Mouse (Mus musculus) olfactory bulb, adult 2 months (tissue): ENCODE measurements around the gene Fbxo21. TPM values are rescaled to one million over a fixed set of nuclear protein-coding genes. Genes with fewer than 3 reads are reported as not detected.

Experiments used
- H3K27ac ChIP-seq: fragments of 200-500 bp; 2 replicates; pipeline ENCODE4 v1.5.1; 2012; ENCODE audit warnings: low read depth, low read length; ENCODE audit not compliant: insufficient read depth
- H3K4me1 ChIP-seq: fragments of 200-500 bp; 2 replicates; pipeline ENCODE4 v1.6.1; 2012; ENCODE audit warnings: low read length; ENCODE audit not compliant: control insufficient read depth, insufficient read depth
- H3K4me3 ChIP-seq: fragments of 200-500 bp; 2 replicates; pipeline ENCODE4 v1.5.1; 2012; ENCODE audit warnings: mild to moderate bottlenecking, low read depth, low read length, moderate library complexity; ENCODE audit not compliant: insufficient read depth
- CTCF ChIP-seq: fragments of 200-500 bp; IDR thresholded peaks from 2 replicates; pipeline ENCODE4 v1.5.1; 2012; ENCODE audit warnings: low read depth, mild to moderate bottlenecking, low read length, moderate library complexity; ENCODE audit not compliant: insufficient read depth
- POLR2A ChIP-seq: fragments of 200-500 bp; IDR thresholded peaks from 2 replicates; pipeline ENCODE4 v1.6.1; 2012; ENCODE audit warnings: mild to moderate bottlenecking, low read depth, low read length, moderate library complexity; ENCODE audit not compliant: insufficient read depth
- WGBS: fragments of 180-500 bp; shearing (Covaris S2); methylation state at CpG from one replicate; pipeline ENCODE4 v1.1.7; 2018; 5-methylcytosine and 5-hydroxymethylcytosine counted together
- polyA plus RNA-seq: library from polyadenylated mRNA; stranded (reverse); fragments of >200 nt; gene quantifications from 2 replicates; pipeline ENCODE4 v1.2.4, GENCODE M21; 2012; ENCODE audit warnings: low replicate concordance; ENCODE audit not compliant: missing spikeins, insufficient read depth, insufficient read length

Gene Fbxo21
- polyA plus RNA-seq, 1 experiment: not detected

DNA sequence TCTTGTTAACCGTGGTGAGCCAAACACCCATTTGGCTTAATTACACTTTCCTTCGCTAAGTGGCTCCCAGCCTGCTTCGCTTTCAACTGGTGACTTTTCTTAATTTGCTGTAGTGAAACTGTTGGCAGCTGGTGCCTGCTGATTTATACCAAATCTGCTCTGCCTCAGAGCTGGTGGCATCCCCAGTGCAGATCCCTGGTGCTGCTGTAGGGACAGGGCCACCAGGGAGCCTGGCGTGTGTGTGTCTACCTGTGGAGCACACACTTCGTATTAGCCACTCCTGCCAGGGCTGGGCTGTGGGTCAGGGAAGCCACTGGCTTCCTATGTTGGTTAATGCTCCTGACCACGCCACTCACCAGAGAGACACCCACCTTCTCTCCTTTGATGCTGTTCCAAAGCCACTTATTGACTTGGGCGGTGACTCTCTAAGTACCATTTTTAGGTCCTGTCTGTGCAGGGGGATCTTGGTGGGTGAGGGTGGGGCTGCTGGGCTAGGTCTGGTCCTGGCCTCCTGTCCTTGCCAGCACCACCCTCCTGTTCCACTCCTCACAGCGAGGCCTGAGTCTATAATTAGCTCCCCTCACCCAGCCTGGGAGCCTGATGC is 81.1 kb downstream of the Fbxo21 start:
- WGBS: 21% methylated on average over 8 of the region's 8 CpGs
- H3K27ac ChIP-seq: no peak overlapping the region

DNA sequence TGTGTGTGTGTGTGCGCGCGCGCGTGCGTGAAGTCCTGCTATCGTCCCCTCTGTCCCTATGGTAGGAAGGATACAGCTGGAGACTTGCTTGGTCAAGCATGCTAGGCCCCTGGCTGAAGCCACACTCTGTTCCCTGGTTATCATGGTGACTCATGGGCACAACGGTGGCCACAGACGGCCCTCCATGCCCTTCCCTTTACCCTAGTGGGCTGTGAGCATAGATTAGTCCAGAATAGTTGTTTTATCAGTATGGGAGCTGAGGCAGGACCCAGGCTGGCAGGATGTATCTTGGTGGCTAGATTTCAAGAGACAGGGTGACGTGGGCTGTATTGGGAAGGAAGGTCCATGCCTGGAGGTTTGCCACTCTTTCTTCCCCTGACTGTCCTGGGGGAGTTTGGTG is 82.3 kb downstream of the Fbxo21 start:
- H3K27ac ChIP-seq: no peak overlapping the region
- WGBS: 92% methylated on average over 10 of the region's 10 CpGs
- TF ChIP-seq POLR2A (no peak), CTCF (no peak)
- H3K4me3 ChIP-seq: no peak overlapping the region
- H3K4me1 ChIP-seq: peaks cover 37% of the 10 kb centered on the region

More for the DNA sequence above, 81.1 kb downstream of the Fbxo21 start:
- Histone ChIP-seq H3K4me3 (no peak overlapping the region), H3K4me1 (peaks cover 30% of the 10 kb centered on the region)
- TF ChIP-seq POLR2A: no peak
- no peak for TF ChIP-seq CTCF

DNA sequence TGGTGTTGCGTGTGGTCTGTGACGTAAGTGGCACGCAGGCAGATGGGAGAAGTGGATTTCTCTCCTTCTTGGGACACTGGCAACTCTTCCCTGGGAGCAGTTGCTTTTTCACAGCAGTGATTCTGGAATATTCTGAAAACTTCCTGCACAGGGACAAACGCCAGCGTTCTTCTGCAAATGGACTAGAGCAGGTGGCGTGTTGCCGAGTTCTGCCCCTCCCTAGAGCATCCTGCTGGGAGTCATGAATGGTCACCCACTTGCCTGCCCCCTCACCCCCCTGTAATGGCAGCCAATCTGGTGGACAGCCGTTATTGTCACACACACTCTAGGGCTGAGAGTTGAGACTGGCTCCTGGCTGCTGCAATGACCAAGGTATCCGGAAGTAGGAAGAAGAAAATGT is 83.1 kb downstream of the Fbxo21 start:
- no peak overlapping the region for H3K4me3 ChIP-seq
- 82% methylated on average over 9 of the region's 9 CpGs for WGBS
- TF ChIP-seq POLR2A (no peak), CTCF (no peak)
- no peak overlapping the region for H3K27ac ChIP-seq
- H3K4me1 ChIP-seq: peaks cover 44% of the 10 kb centered on the region

Other genes with a start within 250 kb of the Fbxo21 start
- gene Nos1, start 195.7 kb upstream of the Fbxo21 start, polyA plus RNA-seq: not detected in 2 replicates
- gene Tesc, start 51.0 kb downstream of the Fbxo21 start, polyA plus RNA-seq: not detected in 2 replicates
- gene Fbxw8, start 178.7 kb downstream of the Fbxo21 start, polyA plus RNA-seq: not detected in 2 replicates
- gene Hrk, start 187.9 kb downstream of the Fbxo21 start, polyA plus RNA-seq: not detected in 2 replicates